Mouse (Mus musculus) bone marrow, adult 2 months (tissue): Measurements from ENCODE around the gene Nfkbie.

ENCODE experiments used
- CTCF ChIP-seq: fragments of 200-500 bp; IDR thresholded peaks from 2 replicates; pipeline ENCODE4 v1.5.1; 2011; ENCODE audit warnings: low read length, control low read depth; ENCODE audit not compliant: control insufficient read depth, insufficient read depth
- POLR2A ChIP-seq: fragments of 200-500 bp; IDR thresholded peaks from 2 replicates; pipeline ENCODE4 v1.6.1; 2011; ENCODE audit warnings: low read depth, mild to moderate bottlenecking, control low read depth, low read length, borderline replicate concordance; ENCODE audit not compliant: control insufficient read depth

DNA sequence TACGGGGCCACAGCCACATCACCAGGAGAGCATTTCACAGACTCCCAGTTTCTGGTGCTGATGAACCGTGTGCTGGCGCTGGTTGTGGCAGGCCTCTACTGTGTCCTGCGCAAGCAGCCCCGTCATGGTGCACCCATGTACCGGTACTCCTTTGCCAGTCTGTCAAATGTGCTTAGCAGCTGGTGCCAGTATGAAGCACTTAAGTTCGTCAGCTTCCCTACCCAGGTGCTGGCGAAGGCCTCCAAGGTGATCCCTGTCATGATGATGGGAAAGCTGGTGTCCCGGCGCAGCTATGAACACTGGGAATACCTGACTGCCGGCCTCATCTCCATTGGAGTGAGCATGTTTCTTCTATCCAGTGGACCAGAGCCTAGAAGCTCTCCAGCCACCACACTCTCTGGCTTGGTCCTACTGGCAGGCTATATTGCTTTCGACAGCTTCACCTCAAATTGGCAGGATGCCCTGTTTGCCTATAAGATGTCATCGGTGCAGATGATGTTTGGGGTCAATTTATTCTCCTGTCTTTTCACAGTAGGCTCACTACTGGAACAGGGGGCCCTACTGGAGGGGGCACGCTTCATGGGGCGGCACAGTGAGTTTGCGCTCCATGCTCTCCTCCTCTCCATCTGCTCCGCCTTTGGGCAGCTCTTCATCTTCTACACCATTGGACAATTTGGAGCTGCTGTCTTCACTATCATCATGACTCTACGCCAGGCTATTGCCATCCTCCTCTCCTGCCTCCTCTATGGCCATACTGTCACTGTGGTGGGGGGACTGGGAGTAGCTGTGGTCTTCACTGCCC, 11.1 kb downstream of the Nfkbie start:
- TF ChIP-seq CTCF (no peak), POLR2A (no peak)
